In genomic region chr11:105312972-105313632, GRCm38 (mm10) we compare ENCODE assay signal across 8 mouse cellular contexts. TPM values are rescaled to one million over a fixed set of nuclear protein-coding genes. Genes with fewer than 3 reads are reported as not detected.
A peak's percentile ranks its signal among the peaks of the same experiment; 100 is the strongest.
DNase-seq lines count a peak whose midpoint lies in the region; ATAC-seq and TF ChIP-seq lines count a peak whose summit lies in the region.

No protein-coding gene starts in this region.

- 35% methylated on average over 10 of the region's 10 CpGs for WGBS in intestine, embryonic 15.5 days
- 56% methylated on average over 10 of the region's 10 CpGs for WGBS in intestine, postnatal 0 days
- WGBS in hindbrain, embryonic 11.5 days: 31% methylated on average over 10 of the region's 10 CpGs
- WGBS in limb, embryonic 14.5 days: 15% methylated on average over 10 of the region's 10 CpGs

- H3K4me2 ChIP-seq in intestine, embryonic 15.5 days (replicated peaks): no peak overlapping the region
- H3K4me2 ChIP-seq in intestine, postnatal 0 days (replicated peaks; ENCODE audit: low read depth): no peak overlapping the region
- H3K4me2 ChIP-seq in hindbrain, embryonic 11.5 days (replicated peaks; ENCODE audit: low read depth, low read length): no peak overlapping the region
- H3K4me2 ChIP-seq in limb, embryonic 14.5 days (replicated peaks; ENCODE audit: low read depth, low read length, severe bottlenecking): no peak overlapping the region

- peaks cover 22% of the 10 kb centered on the region for H3K4me1 ChIP-seq in intestine, embryonic 15.5 days (replicated peaks)
- H3K4me1 ChIP-seq in intestine, postnatal 0 days (replicated peaks; ENCODE audit: control insufficient read depth, insufficient read depth, low read length): no peaks in the 10 kb centered on the region; the same call in 1 of the 2 replicates
- peaks cover 11% of the 10 kb centered on the region for H3K4me1 ChIP-seq in hindbrain, embryonic 11.5 days (replicated peaks; ENCODE audit: control insufficient read depth, insufficient read depth, low read length)
- peaks cover 43% of the 10 kb centered on the region for H3K4me1 ChIP-seq in limb, embryonic 14.5 days (ENCODE audit: control insufficient read depth, insufficient read depth, low read length)

- no peak overlapping the region for H3K27ac ChIP-seq in intestine, embryonic 15.5 days
- H3K27ac ChIP-seq in intestine, postnatal 0 days (ENCODE audit: low read depth, low read length): no peak overlapping the region
- peak overlapping the region; percentile 48 for H3K27ac ChIP-seq in hindbrain, embryonic 11.5 days (ENCODE audit: low read depth, low read length)
- peak overlapping the region; percentile 66 for H3K27ac ChIP-seq in limb, embryonic 14.5 days (replicated peaks; ENCODE audit: low read depth, low read length)

- no peak overlapping the region for H3K4me3 ChIP-seq in intestine, embryonic 15.5 days (replicated peaks)
- H3K4me3 ChIP-seq in intestine, postnatal 0 days (ENCODE audit: low read depth, low read length): no peak overlapping the region
- no peak overlapping the region for H3K4me3 ChIP-seq in hindbrain, embryonic 11.5 days (ENCODE audit: low read depth, low read length)
- H3K4me3 ChIP-seq in limb, embryonic 14.5 days (replicated peaks; ENCODE audit: low read length): no peak overlapping the region

- ATAC-seq in intestine, embryonic 15.5 days: 0 out of 2 replicates have a peak, but pooled peaks have one; percentile 12
- no peak for ATAC-seq in intestine, postnatal 0 days
- ATAC-seq in hindbrain, embryonic 11.5 days (ENCODE audit: low FRiP score): peak; percentile 45; the same call in 1 of the 2 replicates
- ATAC-seq in limb, embryonic 14.5 days (ENCODE audit: low FRiP score, low read depth): 0 out of 2 replicates have a peak, but pooled peaks have one; percentile 51

- TF ChIP-seq CTCF in intestine, postnatal 0 days (IDR thresholded peaks at IDR 0.05; ENCODE audit: low read depth): no peak

- no peaks in the 10 kb centered on the region for H3K27me3 ChIP-seq in intestine, embryonic 15.5 days (replicated peaks)
- no peaks in the 10 kb centered on the region for H3K27me3 ChIP-seq in intestine, postnatal 0 days (replicated peaks; ENCODE audit: control insufficient read depth, insufficient read depth, low read length)
- H3K27me3 ChIP-seq in hindbrain, embryonic 11.5 days (ENCODE audit: control insufficient read depth, insufficient read depth, low read length): no peaks in the 10 kb centered on the region
- no peaks in the 10 kb centered on the region for H3K27me3 ChIP-seq in limb, embryonic 14.5 days (ENCODE audit: control insufficient read depth, insufficient read depth, low read length)

- H3K9me3 ChIP-seq in intestine, embryonic 15.5 days: no peaks in the 10 kb centered on the region
- H3K9me3 ChIP-seq in intestine, postnatal 0 days (ENCODE audit: control insufficient read depth): no peaks in the 10 kb centered on the region
- H3K9me3 ChIP-seq in hindbrain, embryonic 11.5 days (ENCODE audit: control insufficient read depth, low read length): no peaks in the 10 kb centered on the region
- H3K9me3 ChIP-seq in limb, embryonic 14.5 days (ENCODE audit: control insufficient read depth, low read length): no peaks in the 10 kb centered on the region

- TF ChIP-seq POLR2A in limb, embryonic 14.5 days (IDR thresholded peaks at IDR 0.05; ENCODE audit: borderline replicate concordance, extremely low read depth, insufficient read depth, insufficient read length): no peak

- no peak overlapping the region for H3K9ac ChIP-seq in intestine, embryonic 15.5 days
- H3K9ac ChIP-seq in intestine, postnatal 0 days (ENCODE audit: low read depth, low read length): no peak overlapping the region
- no peak overlapping the region for H3K9ac ChIP-seq in hindbrain, embryonic 11.5 days (ENCODE audit: low read depth, low read length)
- no peak overlapping the region for H3K9ac ChIP-seq in limb, embryonic 14.5 days (ENCODE audit: low read depth, low read length, severe bottlenecking)

- DNase-seq in forelimb bud, embryonic 11.5 days (ENCODE audit: low read depth, low spot score): peak; percentile 68
- peak; percentile 63 for DNase-seq in hindbrain, embryonic 11.5 days (ENCODE audit: low spot score)
- no peak for DNase-seq in limb, embryonic 14.5 days (ENCODE audit: low spot score)
- DNase-seq in retina, embryonic 14.5 days (ENCODE audit: low spot score): peak; percentile 48
- no peak for DNase-seq in frontal cortex, postnatal 10 days (ENCODE audit: low spot score in 2 of 2)
- DNase-seq in urinary bladder, postnatal 4 days (ENCODE audit: low spot score in 2 of 2): no peak

- no peaks in the 10 kb centered on the region for H3K36me3 ChIP-seq in intestine, embryonic 15.5 days
- no peaks in the 10 kb centered on the region for H3K36me3 ChIP-seq in intestine, postnatal 0 days (ENCODE audit: control insufficient read depth, insufficient read depth)
- H3K36me3 ChIP-seq in hindbrain, embryonic 11.5 days (ENCODE audit: control insufficient read depth, insufficient read depth, low read length): no peaks in the 10 kb centered on the region
- peaks cover 7% of the 10 kb centered on the region; the same call in 1 of the 2 replicates for H3K36me3 ChIP-seq in limb, embryonic 14.5 days (ENCODE audit: control insufficient read depth, insufficient read depth, low read length)

RNA-seq across cellular contexts. Expression of gene Mrc2, which starts 20.7 kb away (rescaled TPM):
- 9.1 and 9.9 TPM in 2 replicates for polyA plus RNA-seq in intestine, embryonic 15.5 days (2015; fragmentation: Nextera tagmentation; extraction: Ambion mirVana)
- polyA plus RNA-seq in intestine, postnatal 0 days (2015; fragmentation: Nextera tagmentation; extraction: Ambion mirVana): 1.7 TPM in 2 replicates
- polyA plus RNA-seq in hindbrain, embryonic 11.5 days (2014; fragmentation: Nextera tagmentation; extraction: Ambion mirVana): 6.6 and 7.2 TPM in 2 replicates
- 98.5 and 125 TPM in 2 replicates for polyA plus RNA-seq in limb, embryonic 14.5 days (2012; rRNA removed)
- 26.4 and 27.5 TPM in 2 replicates for polyA plus RNA-seq in limb, embryonic 14.5 days (2014; fragmentation: Nextera tagmentation; extraction: Ambion mirVana)

Comparison
In these comparisons a context has a peak if more than half of its experiments do, and no peak if none do; other contexts are left out.
1. H3K27ac ChIP-seq: peak in hindbrain, embryonic 11.5 days (single experiment) and limb, embryonic 14.5 days (single experiment); none in intestine, embryonic 15.5 days (single experiment) and intestine, postnatal 0 days (single experiment).
2. DNase-seq: peak in forelimb bud, embryonic 11.5 days (single experiment), hindbrain, embryonic 11.5 days (single experiment) and retina, embryonic 14.5 days (single experiment); none in limb, embryonic 14.5 days (single experiment), frontal cortex, postnatal 10 days (0 of 2) and urinary bladder, postnatal 4 days (0 of 2).